8 mouse cellular contexts compared by ENCODE assay signal in the genomic region with DNA sequence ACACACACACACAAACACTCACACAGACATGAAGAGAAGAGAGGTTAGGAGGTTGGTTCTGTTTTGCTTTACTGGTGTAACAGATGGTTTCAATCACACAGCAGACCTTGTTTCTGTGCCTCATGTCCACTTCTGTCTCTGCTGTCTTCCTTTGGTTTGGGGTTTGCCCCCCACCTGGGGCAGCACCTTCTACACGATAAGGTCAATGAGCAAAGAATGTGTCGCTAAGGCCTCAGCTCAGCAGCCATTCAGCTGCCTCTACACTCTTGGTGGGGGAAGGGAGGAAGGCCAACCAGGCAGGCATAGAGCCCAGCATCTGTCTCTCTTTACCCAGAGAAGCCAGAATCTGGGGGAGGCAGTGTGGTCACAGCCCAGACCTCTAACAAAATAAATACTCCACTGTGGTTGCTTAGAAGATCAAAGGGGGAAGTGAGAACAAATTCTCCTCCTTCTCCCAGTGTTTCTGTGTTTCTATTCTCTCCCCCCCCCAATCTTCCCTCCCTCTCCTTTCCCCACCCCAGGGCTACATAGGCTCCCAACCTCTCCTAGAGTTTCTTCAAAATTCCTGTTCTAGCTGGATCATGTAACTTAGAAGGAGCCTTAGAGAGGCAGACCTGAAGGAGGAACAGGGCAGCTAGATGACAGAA. TPM values are rescaled to one million over a fixed set of nuclear protein-coding genes. Genes with fewer than 3 reads are reported as not detected.
A peak's percentile ranks its signal among the peaks of the same experiment; 100 is the strongest.
DNase-seq lines count a peak whose midpoint lies in the region; ATAC-seq and TF ChIP-seq lines count a peak whose summit lies in the region.
"Had no signal": no experiment of that assay in that cellular context is flagged by ENCODE, and none has a peak within 500 bp of the region (broad histone marks: within the 10 kb centered on the region; RNA-seq: fewer than 3 reads in every experiment).

No protein-coding gene starts in this region.

- no peak for ATAC-seq in megakaryocyte-erythroid progenitor cell, adult 5-6 weeks (replicated peaks; ENCODE audit: low FRiP score, low TSS enrichment, poor library complexity, severe bottlenecking)

- no peak for TF ChIP-seq CTCF in layer of hippocampus, adult 2 months (conservative IDR thresholded peaks at IDR 0.05)

- peak in 1 of 2 experiments; percentile 38 for DNase-seq in layer of hippocampus, adult 2 months (ENCODE audit: low spot score in 2 of 2)
- no peak for DNase-seq in layer of hippocampus, adult 8-10 months (ENCODE audit: low spot score in 2 of 2)
- DNase-seq in NIH3T3 (ENCODE audit: low read depth), result peak; percentile 85
- DNase-seq in embryo, embryonic 10.5 days (ENCODE audit: low spot score), result peak; percentile 79
- DNase-seq in lung, postnatal 10 days, result peak; percentile 69
- DNase-seq in thymus, postnatal 4 days, result peak; percentile 61

- peak overlapping the region; percentile 62; the same call in 1 of the 2 replicates for H3K27ac ChIP-seq in layer of hippocampus, adult 2 months

- no peak overlapping the region for H3K4me3 ChIP-seq in layer of hippocampus, adult 2 months
- H3K4me3 ChIP-seq: erythroblast, embryonic 14.5 days had no signal

RNA-seq across cellular contexts. Expression of gene Rnf157, which starts 5.5 kb away (rescaled TPM):
- 100 to 1,000 TPM; 227 to 236 TPM for total RNA-seq in layer of hippocampus, adult 2 months (2021)
- 100 to 1,000 TPM; 220 to 248 (median 241) TPM for total RNA-seq in layer of hippocampus, adult 8-10 months (2022)
- 8.1 and 12.1 TPM in 2 replicates for total RNA-seq in megakaryocyte-erythroid progenitor cell, adult 5-6 weeks (2014; fragmentation: Nextera tagmentation)
- 2.7 and 11.3 TPM in 2 replicates for total RNA-seq in megakaryocyte-erythroid progenitor cell, adult 5-6 weeks (2017)

RNA-seq across cellular contexts. Expression of gene Ubald2, which starts 15.6 kb away (rescaled TPM):
- 10 to 100 TPM; 32.5 to 41.9 TPM for total RNA-seq in layer of hippocampus, adult 2 months (2021)
- total RNA-seq in layer of hippocampus, adult 8-10 months (2022), result 10 to 100 TPM; 28.6 to 30.4 (median 29.5) TPM
- 68.8 and 89.9 TPM in 2 replicates for total RNA-seq in megakaryocyte-erythroid progenitor cell, adult 5-6 weeks (2014; fragmentation: Nextera tagmentation)
- total RNA-seq in megakaryocyte-erythroid progenitor cell, adult 5-6 weeks (2017), result 65.8 and 93.3 TPM in 2 replicates

RNA-seq across cellular contexts. Expression of gene Qrich2, which starts 47.7 kb away (rescaled TPM):
- under 1 TPM in 1 of 2 experiments, not detected in 1; 0.17 TPM for total RNA-seq in layer of hippocampus, adult 2 months (2021)
- total RNA-seq in layer of hippocampus, adult 8-10 months (2022), result under 1 TPM in 1 of 4 experiments, not detected in 3; 0.14 TPM
- total RNA-seq in megakaryocyte-erythroid progenitor cell, adult 5-6 weeks (2014; fragmentation: Nextera tagmentation), result not detected in 2 replicates
- not detected in 2 replicates for total RNA-seq in megakaryocyte-erythroid progenitor cell, adult 5-6 weeks (2017)

Comparison
In these comparisons a context has a peak if more than half of its experiments do, and no peak if none do; other contexts are left out.
1. DNase-seq: peak in NIH3T3 (single experiment), embryo, embryonic 10.5 days (single experiment), lung, postnatal 10 days (single experiment) and thymus, postnatal 4 days (single experiment); none in layer of hippocampus, adult 8-10 months (0 of 2).
2. RNA of gene Rnf157, which starts 5.5 kb away (total RNA-seq): 220 to 248 TPM in layer of hippocampus, adult 8-10 months and 227 to 236 TPM in layer of hippocampus, adult 2 months; 2.7 to 12.1 TPM in megakaryocyte-erythroid progenitor cell, adult 5-6 weeks; every median in the first group is over 10 times any median in the second.